Mouse (Mus musculus) kidney, postnatal 14 days (tissue): ENCODE measurements at regions not wholly inside any gene's neighbourhood (a gene's known extent, or its start where the extent isn't known, plus 50 kb on each side); places are given as distances from the start of the nearest gene placed in this dataset.
A peak's percentile ranks its signal among the peaks of the same experiment; 100 is the strongest.
"Not testable (repeated sequence)": the region's sequence is repeated elsewhere in the genome, so short reads cannot be mapped to it uniquely, and the experiment has no call there.

ENCODE experiments used
- DNase-seq: peaks from one replicate; pipeline ENCODE4 v3.0.0; 2022; ENCODE audit warnings: mixed read lengths

- DNase-seq, result no peak
Measured at GRCm38 (mm10) chr12:10445738-10446137, 55.2 kb downstream of the Rdh14 start.

- DNase-seq, result no peak
Measured at GRCm38 (mm10) chr12:10457960-10458655, 67.5 kb downstream of the Rdh14 start.

GRCm38 (mm10) chr12:10461796-10462195 is 71.2 kb downstream of the Rdh14 start:
- DNase-seq, result no peak

- DNase-seq, result no peak
Measured at GRCm38 (mm10) chr12:10462956-10463355, 72.4 kb downstream of the Rdh14 start.

GRCm38 (mm10) chr12:10473986-10474385 is 83.4 kb downstream of the Rdh14 start:
- no peak for DNase-seq

GRCm38 (mm10) chr12:10480781-10481180 is 90.2 kb downstream of the Rdh14 start:
- DNase-seq, result no peak

- DNase-seq, result no peak
Measured at GRCm38 (mm10) chr12:10482294-10483010, 91.9 kb downstream of the Rdh14 start.

GRCm38 (mm10) chr12:10506721-10507120 is 116.1 kb downstream of the Rdh14 start:
- no peak for DNase-seq

- no peak for DNase-seq
Measured at GRCm38 (mm10) chr12:10513526-10513925, 123.0 kb downstream of the Rdh14 start.

GRCm38 (mm10) chr12:10514278-10514677 is 123.7 kb downstream of the Rdh14 start:
- DNase-seq, result peak; percentile 7

GRCm38 (mm10) chr12:10524509-10525286 is 134.1 kb downstream of the Rdh14 start:
- DNase-seq, result no peak

- no peak for DNase-seq
Measured at GRCm38 (mm10) chr12:10525934-10526333, 135.4 kb downstream of the Rdh14 start.

- no peak for DNase-seq
Measured at GRCm38 (mm10) chr12:10529077-10529476, 138.5 kb downstream of the Rdh14 start.

- DNase-seq, result no peak
Measured at GRCm38 (mm10) chr12:10530996-10531395, 140.4 kb downstream of the Rdh14 start.

GRCm38 (mm10) chr12:10533971-10534370 is 143.4 kb downstream of the Rdh14 start:
- no peak for DNase-seq

GRCm38 (mm10) chr12:10536239-10536638 is 145.7 kb downstream of the Rdh14 start:
- DNase-seq, result no peak

- DNase-seq, result peak; percentile 53
Measured at GRCm38 (mm10) chr12:10537069-10537468, 146.5 kb downstream of the Rdh14 start.

- no peak for DNase-seq
Measured at GRCm38 (mm10) chr12:10549481-10550201, 159.1 kb downstream of the Rdh14 start.

- not testable (repeated sequence) for DNase-seq
Measured at GRCm38 (mm10) chr12:10554701-10555100, 164.1 kb downstream of the Rdh14 start.

- no peak for DNase-seq
Measured at GRCm38 (mm10) chr12:10562966-10563365, 172.4 kb downstream of the Rdh14 start.

- DNase-seq, result no peak
Measured at GRCm38 (mm10) chr12:10567881-10568280, 177.3 kb downstream of the Rdh14 start.

GRCm38 (mm10) chr12:10571643-10572377 is 181.2 kb downstream of the Rdh14 start:
- no peak for DNase-seq
